Mouse (Mus musculus): ENCODE data around the gene Dgkg.

Gene Dgkg

GRCm38 (mm10) chr16:22596394-22596793 is 60.6 kb downstream of the Dgkg start:
- no peak for DNase-seq (ENCODE audit: low read depth, low spot score)

GRCm38 (mm10) chr16:22593907-22594306 is 63.1 kb downstream of the Dgkg start:
- DNase-seq (ENCODE audit: low read depth, low spot score): no peak

GRCm38 (mm10) chr16:22589619-22590018 is 67.4 kb downstream of the Dgkg start:
- no peak for DNase-seq (ENCODE audit: low read depth, low spot score)

GRCm38 (mm10) chr16:22586151-22586836 is 70.7 kb downstream of the Dgkg start:
- DNase-seq (ENCODE audit: low read depth, low spot score): no peak

GRCm38 (mm10) chr16:22585523-22585922 is 71.5 kb downstream of the Dgkg start:
- DNase-seq (ENCODE audit: low read depth, low spot score): no peak

GRCm38 (mm10) chr16:22583401-22583800 is 73.6 kb downstream of the Dgkg start:
- no peak for DNase-seq (ENCODE audit: low read depth, low spot score)

- DNase-seq (ENCODE audit: low read depth, low spot score): no peak
These were observed 74.7 kb downstream of the Dgkg start for GRCm38 (mm10) chr16:22582173-22582929.

- no peak for DNase-seq (ENCODE audit: low read depth, low spot score)
These were observed 76.9 kb downstream of the Dgkg start for GRCm38 (mm10) chr16:22580103-22580502.

- no peak for DNase-seq (ENCODE audit: low read depth, low spot score)
These were observed 78.1 kb downstream of the Dgkg start for GRCm38 (mm10) chr16:22578883-22579282.

- no peak for DNase-seq (ENCODE audit: low read depth, low spot score)
These were observed 79.4 kb downstream of the Dgkg start for GRCm38 (mm10) chr16:22577656-22578055.

- no peak for DNase-seq (ENCODE audit: low read depth, low spot score)
These were observed 82.9 kb downstream of the Dgkg start for GRCm38 (mm10) chr16:22574164-22574563.

GRCm38 (mm10) chr16:22572641-22573341 is 84.2 kb downstream of the Dgkg start:
- no peak for DNase-seq (ENCODE audit: low read depth, low spot score)

GRCm38 (mm10) chr16:22564907-22565272 is 92.1 kb downstream of the Dgkg start:
- DNase-seq (ENCODE audit: low read depth, low spot score): no peak

- peak; percentile 53 for DNase-seq (ENCODE audit: low read depth, low spot score)
These were observed 92.6 kb downstream of the Dgkg start for GRCm38 (mm10) chr16:22564259-22564906.

GRCm38 (mm10) chr16:22563594-22563993 is 93.4 kb downstream of the Dgkg start:
- no peak for DNase-seq (ENCODE audit: low read depth, low spot score)

GRCm38 (mm10) chr16:22554996-22555395 is 102.0 kb downstream of the Dgkg start:
- peak; percentile 46 for DNase-seq (ENCODE audit: low read depth, low spot score)

GRCm38 (mm10) chr16:22552351-22552750 is 104.7 kb downstream of the Dgkg start:
- no peak for DNase-seq (ENCODE audit: low read depth, low spot score)

GRCm38 (mm10) chr16:22551231-22552000 is 105.6 kb downstream of the Dgkg start:
- DNase-seq (ENCODE audit: low read depth, low spot score): no peak

GRCm38 (mm10) chr16:22549346-22549745 is 107.7 kb downstream of the Dgkg start:
- no peak for DNase-seq (ENCODE audit: low read depth, low spot score)

- peak; percentile 65 for DNase-seq (ENCODE audit: low read depth, low spot score)
These were observed 108.6 kb downstream of the Dgkg start for GRCm38 (mm10) chr16:22548167-22549080.
